Mouse (Mus musculus) CD4-positive naive resting alpha-beta T cell, adult 57 days (primary cell): ENCODE measurements around the gene Taf3. TPM values are rescaled to one million over a fixed set of nuclear protein-coding genes. Genes with fewer than 3 reads are reported as not detected.

Source experiments
- total RNA-seq: library from RNA; stranded (reverse); gene quantifications from one replicate; pipeline ENCODE4 v1.2.4, GENCODE M21; 2023

The Taf3 gene
- 26.3 TPM for total RNA-seq

DNA sequence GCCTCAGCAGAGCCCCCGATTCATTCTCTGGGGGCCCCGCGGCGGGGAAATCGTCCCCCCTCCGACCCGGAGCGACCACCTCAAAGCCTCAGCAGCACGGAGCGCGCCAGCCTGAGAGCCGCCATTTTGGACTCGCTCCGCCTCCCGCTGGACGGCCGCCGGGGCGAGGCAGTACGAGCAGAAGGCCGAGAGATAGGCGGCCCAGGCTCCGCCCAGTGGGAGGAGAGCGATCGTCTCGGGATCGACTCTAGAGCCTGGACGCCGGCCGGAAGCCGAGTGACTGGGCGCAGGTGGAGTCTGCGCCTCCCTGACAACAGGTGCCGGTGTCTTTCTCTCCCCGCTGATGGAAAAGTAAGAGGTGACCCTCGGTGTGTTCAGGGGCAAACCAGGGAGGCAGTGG is at the start of gene Taf3:
Gene Taf3 (minus strand): TSS at position 136 of the 400 bp plus-strand sequence.

GRCm38 (mm10) chr2:10080310-10081010 is 32.1 kb upstream of the Taf3 start, which contains the start of the genes Atp5c1 and Kin:
Gene Atp5c1, minus strand, starts transcription at chr2:10080510.
Gene Kin, plus strand, starts transcription at chr2:10080593.

DNA sequence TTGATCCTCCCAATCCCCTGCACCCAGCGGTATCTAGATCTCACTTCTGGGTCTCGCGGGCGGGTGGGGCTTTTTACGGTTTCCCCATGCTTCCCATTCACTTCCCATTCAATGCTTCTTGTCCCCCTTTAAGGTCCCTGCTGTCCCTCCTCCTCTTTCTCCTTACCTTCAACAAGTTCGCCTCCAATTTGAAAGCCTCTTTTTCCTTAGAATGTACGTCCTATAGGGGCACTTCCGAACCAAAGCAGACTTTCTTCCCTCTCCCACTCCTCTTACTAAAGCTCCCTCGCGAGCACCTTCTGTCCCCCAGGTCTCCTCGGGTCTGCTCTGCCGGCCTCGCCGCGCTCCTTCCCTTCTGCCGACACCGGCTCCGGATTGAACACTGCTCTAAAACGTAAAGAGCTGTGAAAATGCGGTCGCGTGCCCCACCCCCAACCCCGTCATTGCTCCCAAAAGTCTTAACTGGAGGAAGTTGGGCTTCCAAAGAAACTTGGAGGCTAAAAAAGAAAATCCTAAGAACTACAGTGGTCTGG is 158.7 kb downstream of the Taf3 start, which contains the start of gene Gata3:
Gene Gata3 (minus strand): TSS at position 384 of the 533 bp plus-strand sequence.

DNA sequence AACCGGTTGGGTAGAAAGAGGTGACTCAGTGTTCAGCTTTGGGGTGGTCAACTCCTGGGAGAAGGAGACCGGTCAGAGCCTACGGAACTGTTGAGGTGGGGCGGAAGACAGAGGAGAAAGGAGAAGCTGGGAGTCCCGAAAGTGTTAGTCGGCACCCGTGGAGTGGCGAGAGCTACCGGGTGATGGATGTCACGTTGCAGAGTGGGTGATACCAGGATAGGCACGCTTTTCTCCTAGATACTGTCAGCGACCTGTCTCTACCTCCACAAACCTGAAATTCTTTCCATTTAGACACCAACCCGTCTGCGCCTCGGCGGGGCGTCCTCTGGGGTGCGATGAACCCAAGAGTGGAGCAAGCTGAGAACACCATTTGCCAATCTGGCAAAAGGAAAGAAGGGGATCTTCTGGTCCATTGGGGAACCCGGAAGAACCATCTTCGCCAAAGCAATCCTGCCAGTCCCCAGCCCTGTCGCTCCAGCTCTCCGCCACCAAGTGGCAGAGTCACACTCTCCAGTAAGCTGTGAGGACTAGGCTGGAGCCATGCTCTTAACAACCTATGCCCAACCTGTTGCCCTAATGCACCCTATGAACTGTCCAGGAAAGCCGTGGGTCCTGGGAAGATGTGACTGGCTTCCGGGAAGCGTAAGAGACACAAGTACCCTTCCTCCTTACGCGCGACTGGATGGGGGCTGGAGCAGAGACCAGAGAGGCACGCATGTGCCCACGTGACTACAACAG is 159.3 kb downstream of the Taf3 start, which contains the start of gene 9230102O04Rik:
Gene 9230102O04Rik (minus strand): TSS at position 628 of the 738 bp plus-strand sequence.

GRCm38 (mm10) chr2:9881051-9881591 is 167.3 kb downstream of the Taf3 start, which contains the start of gene 4930412O13Rik:
Gene 4930412O13Rik, plus strand, starts transcription at chr2:9881252.

Other genes starting within 250 kb of the Taf3 start
- gene 4930412O13Rik, start 167.3 kb downstream of the Taf3 start, total RNA-seq: not detected
- gene 9230102O04Rik, start 159.1 kb downstream of the Taf3 start, total RNA-seq: not detected
- gene Gata3, start 158.6 kb downstream of the Taf3 start, total RNA-seq: 91.4 TPM
- 127 TPM for gene Atp5c1, start 31.9 kb upstream of the Taf3 start, total RNA-seq
- gene Kin, start 32.0 kb upstream of the Taf3 start, total RNA-seq: 23.0 TPM
- gene Itih2, start 82.8 kb upstream of the Taf3 start, total RNA-seq: not detected
- 3.3 TPM for gene Itih5, start 105.0 kb upstream of the Taf3 start, total RNA-seq